Mouse (Mus musculus): ENCODE data around the gene Omp. TPM values are rescaled to one million over a fixed set of nuclear protein-coding genes. Genes with fewer than 3 reads are reported as not detected.

Omp gene
- polyA plus RNA-seq, 1 experiment from 2014 or later = 0.68 TPM

DNA sequence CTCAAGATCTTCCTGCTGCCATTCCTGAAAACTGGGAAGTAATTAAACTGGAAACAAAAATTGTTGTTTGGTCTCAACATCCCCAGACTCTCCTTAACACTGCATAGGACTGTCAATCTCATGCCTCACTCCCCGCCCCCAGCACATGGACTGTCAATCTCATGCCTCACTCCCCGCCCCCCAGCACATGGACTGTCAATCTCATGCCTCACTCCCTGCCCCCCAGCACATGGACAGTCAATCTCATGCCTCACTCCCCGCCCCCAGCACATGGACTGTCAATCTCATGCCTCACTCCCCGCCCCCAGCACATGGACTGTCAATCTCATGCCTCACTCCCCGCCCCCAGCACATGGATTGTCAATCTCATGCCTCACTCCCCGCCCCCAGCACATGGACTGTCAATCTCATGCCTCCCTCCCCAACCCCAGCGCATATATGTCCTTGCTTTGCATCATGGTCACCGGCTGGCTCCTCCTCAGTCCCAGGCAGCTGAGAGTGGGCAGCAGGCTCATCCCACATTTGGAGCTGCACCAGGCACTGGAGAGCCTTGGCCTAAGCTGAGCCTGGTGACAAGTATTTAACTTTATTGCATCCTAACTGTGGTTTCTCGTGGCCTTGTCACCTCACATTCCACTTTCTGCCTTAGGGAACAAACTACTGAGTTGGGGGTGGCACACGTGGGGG is 3.6 kb upstream of the Omp start:
- H3K4me3 ChIP-seq = no peak overlapping the region
- no peaks in the 10 kb centered on the region for H3K36me3 ChIP-seq
- H3K9me3 ChIP-seq = no peaks in the 10 kb centered on the region
- WGBS = 74% methylated on average over 10 of the region's 10 CpGs
- H3K4me2 ChIP-seq (replicated peaks) = no peak overlapping the region
- H3K27ac ChIP-seq = no peak overlapping the region
- no peak overlapping the region for H3K9ac ChIP-seq
- peaks cover 22% of the 10 kb centered on the region for H3K4me1 ChIP-seq
- H3K27me3 ChIP-seq (replicated peaks) = no peaks in the 10 kb centered on the region
- no peak for ATAC-seq (ENCODE audit: low FRiP score, low read depth)

GRCm38 (mm10) chr7:98147766-98148165 is 2.5 kb upstream of the Omp start:
- H3K4me3 ChIP-seq = no peak overlapping the region
- no peaks in the 10 kb centered on the region for H3K36me3 ChIP-seq
- H3K27ac ChIP-seq = no peak overlapping the region
- ATAC-seq (ENCODE audit: low FRiP score, low read depth) = no peak
- H3K9ac ChIP-seq = no peak overlapping the region
- peaks cover 21% of the 10 kb centered on the region for H3K4me1 ChIP-seq
- no peaks in the 10 kb centered on the region for H3K9me3 ChIP-seq
- H3K27me3 ChIP-seq (replicated peaks) = no peaks in the 10 kb centered on the region
- H3K4me2 ChIP-seq (replicated peaks) = no peak overlapping the region
- 87% methylated on average over 8 of the region's 8 CpGs for WGBS

GRCm38 (mm10) chr7:98146447-98146845 is 1.1 kb upstream of the Omp start:
- Histone ChIP-seq H3K4me3 (no peak overlapping the region), H3K36me3 (no peaks in the 10 kb centered on the region), H3K27ac (no peak overlapping the region), H3K9me3 (no peaks in the 10 kb centered on the region), H3K27me3 (replicated peaks) (no peaks in the 10 kb centered on the region), H3K4me1 (peaks cover 20% of the 10 kb centered on the region), H3K9ac (no peak overlapping the region), H3K4me2 (replicated peaks) (no peak overlapping the region)
- 83% methylated on average over 8 of the region's 8 CpGs for WGBS
- ATAC-seq (ENCODE audit: low FRiP score, low read depth) = no peak

DNA sequence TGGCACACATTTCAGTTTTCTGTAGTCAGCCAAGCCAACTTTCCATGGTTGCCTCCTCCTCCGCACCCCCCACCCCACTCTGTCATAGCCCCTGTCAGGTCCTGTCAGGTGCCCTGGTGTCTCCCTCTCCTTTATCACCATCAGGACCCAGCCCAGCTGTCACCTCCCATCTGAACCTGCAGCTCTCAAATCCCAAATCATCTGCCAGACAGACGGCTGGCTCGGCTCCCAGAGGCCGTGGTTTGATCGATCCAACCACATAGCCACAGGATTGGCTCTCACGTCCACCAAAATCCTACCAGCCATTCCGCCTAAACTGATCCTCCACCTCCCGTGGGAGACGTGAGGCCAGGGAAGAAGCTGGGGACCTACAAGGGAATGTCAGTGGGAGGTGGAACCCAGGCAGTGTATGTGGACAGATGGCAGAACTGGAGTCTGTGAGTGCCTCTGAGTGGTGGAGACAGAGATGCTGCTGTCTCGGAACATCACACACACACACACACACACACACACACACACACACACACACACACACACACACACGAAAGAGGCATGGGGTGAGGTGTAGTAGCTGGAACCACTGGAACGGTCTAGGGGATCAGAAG is 642 bp upstream of the Omp start:
- H3K4me3 ChIP-seq = no peak overlapping the region
- H3K36me3 ChIP-seq = no peaks in the 10 kb centered on the region
- H3K9me3 ChIP-seq = no peaks in the 10 kb centered on the region
- 85% methylated on average over 12 of the region's 12 CpGs for WGBS
- no peak overlapping the region for H3K27ac ChIP-seq
- no peak for ATAC-seq (ENCODE audit: low FRiP score, low read depth)
- no peak overlapping the region for H3K9ac ChIP-seq
- H3K4me2 ChIP-seq (replicated peaks) = no peak overlapping the region
- no peaks in the 10 kb centered on the region for H3K27me3 ChIP-seq (replicated peaks)
- peaks cover 23% of the 10 kb centered on the region for H3K4me1 ChIP-seq

DNA sequence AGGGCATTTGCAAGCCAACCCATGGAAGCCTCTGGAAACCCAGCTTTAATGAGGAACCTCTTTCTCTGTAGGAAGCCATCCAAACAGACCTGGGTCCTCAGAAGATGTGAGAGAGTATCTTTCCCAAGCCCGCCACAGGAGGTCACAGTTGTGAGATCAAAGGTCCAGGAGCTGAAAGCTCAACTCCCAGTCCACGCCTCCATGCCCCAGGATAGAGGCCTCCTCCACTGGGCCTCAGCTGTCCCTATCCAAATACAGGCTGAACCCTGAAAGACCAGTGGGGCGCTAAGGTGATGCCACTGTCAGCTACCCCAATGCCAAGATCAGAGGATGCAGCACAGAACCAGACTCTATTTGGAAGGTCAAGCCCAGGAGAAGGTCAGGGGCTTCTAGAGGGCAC is 2.7 kb downstream of the Omp start:
- H3K4me1 ChIP-seq = peaks cover 20% of the 10 kb centered on the region; the same call in 1 of the 2 replicates
- WGBS = 66% methylated on average over 3 of the region's 3 CpGs
- ATAC-seq (ENCODE audit: low FRiP score, low read depth) = no peak

GRCm38 (mm10) chr7:98142247-98142646 is 3.1 kb downstream of the Omp start:
- no peak overlapping the region for H3K4me2 ChIP-seq (replicated peaks)
- H3K9ac ChIP-seq = no peak overlapping the region
- H3K36me3 ChIP-seq = no peaks in the 10 kb centered on the region
- no peaks in the 10 kb centered on the region for H3K9me3 ChIP-seq
- peaks cover 21% of the 10 kb centered on the region; the same call in 1 of the 2 replicates for H3K4me1 ChIP-seq
- WGBS = 46% methylated on average over 8 of the region's 8 CpGs
- no peak for ATAC-seq (ENCODE audit: low FRiP score, low read depth)
- no peak overlapping the region for H3K27ac ChIP-seq
- no peaks in the 10 kb centered on the region for H3K27me3 ChIP-seq (replicated peaks)
- no peak overlapping the region for H3K4me3 ChIP-seq

More for the DNA sequence above, 2.7 kb downstream of the Omp start:
- H3K4me3 ChIP-seq = no peak overlapping the region
- no peaks in the 10 kb centered on the region for H3K36me3 ChIP-seq
- H3K4me2 ChIP-seq (replicated peaks) = no peak overlapping the region
- no peaks in the 10 kb centered on the region for H3K27me3 ChIP-seq (replicated peaks)
- no peaks in the 10 kb centered on the region for H3K9me3 ChIP-seq
- no peak overlapping the region for H3K9ac ChIP-seq
- no peak overlapping the region for H3K27ac ChIP-seq

GRCm38 (mm10) chr7:98141206-98141605 is 4.1 kb downstream of the Omp start:
- ATAC-seq (ENCODE audit: low FRiP score, low read depth) = no peak
- WGBS = 59% methylated on average over 3 of the region's 3 CpGs

GRCm38 (mm10) chr7:98140597-98140996 is 4.7 kb downstream of the Omp start:
- ATAC-seq (ENCODE audit: low FRiP score, low read depth) = no peak
- H3K27ac ChIP-seq = no peak overlapping the region; the same call in 1 of the 2 replicates
- H3K4me1 ChIP-seq = peaks cover 21% of the 10 kb centered on the region; the same call in 1 of the 2 replicates
- H3K36me3 ChIP-seq = peaks cover 2% of the 10 kb centered on the region; the same call in 1 of the 2 replicates
- no peaks in the 10 kb centered on the region for H3K9me3 ChIP-seq
- 63% methylated on average over 2 of the region's 2 CpGs for WGBS
- H3K4me3 ChIP-seq = no peak overlapping the region
- no peak overlapping the region for H3K4me2 ChIP-seq (replicated peaks)
- H3K9ac ChIP-seq = no peak overlapping the region
- H3K27me3 ChIP-seq (replicated peaks) = no peaks in the 10 kb centered on the region

More at GRCm38 (mm10) chr7:98141206-98141605, 4.1 kb downstream of the Omp start:
- Histone ChIP-seq H3K9me3 (no peaks in the 10 kb centered on the region), H3K4me3 (no peak overlapping the region), H3K27ac (no peak overlapping the region), H3K9ac (no peak overlapping the region), H3K4me2 (replicated peaks) (no peak overlapping the region), H3K4me1 (peaks cover 21% of the 10 kb centered on the region; the same call in 1 of the 2 replicates), H3K27me3 (replicated peaks) (no peaks in the 10 kb centered on the region), H3K36me3 (no peaks in the 10 kb centered on the region)

- Histone ChIP-seq H3K36me3 (peaks cover 3% of the 10 kb centered on the region; the same call in 1 of the 2 replicates), H3K27me3 (replicated peaks) (no peaks in the 10 kb centered on the region), H3K4me2 (replicated peaks) (no peak overlapping the region), H3K27ac (no peak overlapping the region), H3K9ac (no peak overlapping the region), H3K4me1 (peaks cover 21% of the 10 kb centered on the region; the same call in 1 of the 2 replicates), H3K9me3 (no peaks in the 10 kb centered on the region), H3K4me3 (no peak overlapping the region)
- ATAC-seq (ENCODE audit: low FRiP score, low read depth) = no peak
- 25% methylated on average over 9 of the region's 9 CpGs for WGBS
These were observed 6.1 kb downstream of the Omp start for GRCm38 (mm10) chr7:98139216-98139615.

DNA sequence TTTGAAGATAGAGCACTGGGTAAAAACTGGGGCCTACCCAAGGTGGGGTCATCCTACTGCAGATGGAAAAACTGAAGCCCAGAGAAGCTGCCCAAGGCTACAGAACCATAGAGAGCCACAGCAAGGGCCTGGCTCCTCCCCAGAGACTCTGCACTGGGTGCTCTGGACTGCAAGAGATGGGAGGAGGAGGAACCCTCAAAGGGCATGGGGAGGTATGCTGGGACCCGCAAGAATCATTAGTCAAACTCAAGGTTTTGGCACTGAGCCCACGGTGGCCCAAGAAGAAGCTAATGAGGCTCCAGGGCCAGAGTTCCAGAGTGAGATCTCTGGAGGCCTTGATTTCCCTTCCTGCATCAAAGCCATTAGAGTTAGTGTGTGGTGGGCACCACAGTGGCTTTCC is 7.3 kb downstream of the Omp start:
- WGBS = 78% methylated on average over 2 of the region's 2 CpGs
- H3K27ac ChIP-seq = no peak overlapping the region
- no peak for ATAC-seq (ENCODE audit: low FRiP score, low read depth)
- no peaks in the 10 kb centered on the region for H3K27me3 ChIP-seq (replicated peaks)
- H3K4me3 ChIP-seq = no peak overlapping the region
- H3K4me1 ChIP-seq = peaks cover 21% of the 10 kb centered on the region; the same call in 1 of the 2 replicates
- H3K4me2 ChIP-seq (replicated peaks) = no peak overlapping the region
- H3K36me3 ChIP-seq = peaks cover 3% of the 10 kb centered on the region; the same call in 1 of the 2 replicates
- H3K9me3 ChIP-seq = no peaks in the 10 kb centered on the region
- H3K9ac ChIP-seq = no peak overlapping the region

GRCm38 (mm10) chr7:98137583-98137982 is 7.7 kb downstream of the Omp start:
- no peak overlapping the region for H3K4me2 ChIP-seq (replicated peaks)
- 53% methylated on average over 3 of the region's 3 CpGs for WGBS
- no peak for ATAC-seq (ENCODE audit: low FRiP score, low read depth)
- no peak overlapping the region for H3K9ac ChIP-seq
- H3K4me1 ChIP-seq = peaks cover 20% of the 10 kb centered on the region; the same call in 1 of the 2 replicates
- H3K27ac ChIP-seq = no peak overlapping the region
- peaks cover 3% of the 10 kb centered on the region; the same call in 1 of the 2 replicates for H3K36me3 ChIP-seq
- no peaks in the 10 kb centered on the region for H3K9me3 ChIP-seq
- no peaks in the 10 kb centered on the region for H3K27me3 ChIP-seq (replicated peaks)
- no peak overlapping the region for H3K4me3 ChIP-seq

GRCm38 (mm10) chr7:98131751-98132150 is 13.6 kb downstream of the Omp start:
- Histone ChIP-seq H3K36me3 (peaks cover 14% of the 10 kb centered on the region; the same call in 1 of the 2 replicates), H3K27me3 (replicated peaks) (no peaks in the 10 kb centered on the region), H3K9ac (no peak overlapping the region), H3K4me1 (no peaks in the 10 kb centered on the region), H3K4me2 (replicated peaks) (no peak overlapping the region), H3K9me3 (no peaks in the 10 kb centered on the region), H3K4me3 (no peak overlapping the region), H3K27ac (no peak overlapping the region)
- 95% methylated on average over 8 of the region's 8 CpGs for WGBS
- no peak for ATAC-seq (ENCODE audit: low FRiP score, low read depth)
